Mouse (Mus musculus) MEL (cell line): ENCODE data around the gene Dyrk3.

ENCODE experiments used
- CHD1 ChIP-seq: IDR thresholded peaks from 2 replicates; pipeline ENCODE4 v1.6.1; 2012; ENCODE audit warnings: low read depth, mild to moderate bottlenecking, inconsistent platforms, low read length, improper control_type of control experiment
- CHD2 ChIP-seq: IDR thresholded peaks from 2 replicates; pipeline ENCODE4 v1.6.1; 2011; ENCODE audit warnings: low read length, improper control_type of control experiment
- CTCF ChIP-seq, 3 experiments: IDR thresholded peaks in 2 of 3; conservative IDR thresholded peaks in 1 of 3; 2 replicates each; pipeline ENCODE4 v1.5.1; 2011 to 2012; ENCODE audit warnings: low read length in 3 of 3, low read depth in 2 of 3, mild to moderate bottlenecking in 2 of 3, improper control_type of control experiment in 1 of 3, inconsistent platforms in 1 of 3, mixed read lengths in 1 of 3, moderate library complexity in 1 of 3; ENCODE audit not compliant: control insufficient read depth in 1 of 3, insufficient read depth in 1 of 3, poor library complexity in 1 of 3, severe bottlenecking in 1 of 3
- ELF1 ChIP-seq: IDR thresholded peaks from 2 replicates; pipeline ENCODE4 v1.6.1; 2014; ENCODE audit warnings: low read depth, mild to moderate bottlenecking, inconsistent platforms, low read length, improper control_type of control experiment, moderate library complexity
- MAFK ChIP-seq: IDR thresholded peaks from 2 replicates; pipeline ENCODE4 v1.6.1; 2011; ENCODE audit warnings: low read depth, mild to moderate bottlenecking, low read length, improper control_type of control experiment, borderline replicate concordance
- MEF2A ChIP-seq: IDR thresholded peaks from 2 replicates; pipeline ENCODE4 v1.6.1; 2014; ENCODE audit warnings: low read depth, mild to moderate bottlenecking, inconsistent platforms, low read length, improper control_type of control experiment; ENCODE audit not compliant: poor library complexity, insufficient replicate concordance, severe bottlenecking; ENCODE audit errors: extremely low read depth
- MYB ChIP-seq: IDR thresholded peaks from 2 replicates; pipeline ENCODE4 v1.6.1; 2011; ENCODE audit warnings: mild to moderate bottlenecking, low read depth, low read length, improper control_type of control experiment
- NRF1 ChIP-seq: IDR thresholded peaks from 2 replicates; pipeline ENCODE4 v1.6.1; 2014; ENCODE audit warnings: low read depth, mild to moderate bottlenecking, inconsistent platforms, low read length, improper control_type of control experiment, moderate library complexity; ENCODE audit not compliant: poor library complexity, insufficient read depth, severe bottlenecking
- POLR2A ChIP-seq, 2 experiments: IDR thresholded peaks; 2 replicates each; pipeline ENCODE4 v1.6.1; 2011 to 2012; ENCODE audit warnings: low read length in 2 of 2, mild to moderate bottlenecking in 2 of 2, control low read depth in 1 of 2, improper control_type of control experiment in 1 of 2, low read depth in 1 of 2, moderate library complexity in 1 of 2; ENCODE audit not compliant: control insufficient read depth in 1 of 2, insufficient read depth in 1 of 2, poor library complexity in 1 of 2
- RAD21 ChIP-seq: IDR thresholded peaks from 2 replicates; pipeline ENCODE4 v1.6.1; 2011; ENCODE audit warnings: mild to moderate bottlenecking, low read depth, low read length, improper control_type of control experiment
- UBTF ChIP-seq: IDR thresholded peaks from 2 replicates; pipeline ENCODE4 v1.6.1; 2012; ENCODE audit warnings: low read depth, mild to moderate bottlenecking, inconsistent platforms, low read length, improper control_type of control experiment, moderate library complexity, borderline replicate concordance; ENCODE audit not compliant: insufficient read depth

DNA sequence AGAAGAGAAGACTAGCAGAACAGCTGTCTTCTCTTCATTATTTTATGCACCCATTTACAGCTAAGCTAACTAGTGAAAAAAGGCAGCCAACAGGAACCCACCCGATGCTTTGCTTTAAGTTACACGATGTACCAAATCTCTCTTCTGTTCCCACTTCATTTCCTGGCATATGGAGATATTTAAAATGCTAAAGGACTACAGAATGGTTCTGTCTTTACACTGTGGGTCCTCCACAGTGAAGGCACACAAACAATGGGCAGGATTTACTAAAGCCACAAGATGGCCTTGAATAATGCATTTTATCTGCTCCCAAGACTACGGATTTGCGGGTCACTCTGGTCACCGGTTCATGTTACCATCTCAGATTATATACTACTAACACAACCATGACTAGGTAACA, 1.0 kb downstream of the Dyrk3 start:
- TF ChIP-seq POLR2A (IDR thresholded peaks at IDR 0.05; ENCODE audit: control insufficient read depth in 1 of 2, insufficient read depth in 1 of 2, low read depth in 1 of 2, low read length in 2 of 2, poor library complexity in 1 of 2): no peak
- no peak for TF ChIP-seq MEF2A
- TF ChIP-seq CTCF (IDR thresholded peaks at IDR 0.05 in 2 of 3, conservative IDR thresholded peaks at IDR 0.05 in 1 of 3; ENCODE audit: control insufficient read depth in 1 of 3, insufficient read depth in 1 of 3, low read depth in 2 of 3, low read length in 3 of 3, poor library complexity in 1 of 3, severe bottlenecking in 1 of 3): no peak
- TF ChIP-seq RAD21: no peak
- no peak for TF ChIP-seq CHD1
- no peak for TF ChIP-seq MAFK
- TF ChIP-seq ELF1: no peak
- no peak for TF ChIP-seq UBTF
- TF ChIP-seq NRF1: no peak
- no peak for TF ChIP-seq MYB
- no peak for TF ChIP-seq CHD2
